Mouse (Mus musculus) liver, adult 2 months (tissue): ENCODE data around the gene Swi5.

Experiments used
- CTCF ChIP-seq: fragments of 200-500 bp; IDR thresholded peaks from 2 replicates; pipeline ENCODE4 v1.5.1; 2011; ENCODE audit warnings: low read depth, low read length, control low read depth
- POLR2A ChIP-seq: fragments of 200-500 bp; IDR thresholded peaks from 2 replicates; pipeline ENCODE4 v1.6.1; 2011; ENCODE audit warnings: low read length, control low read depth; ENCODE audit not compliant: insufficient read depth; ENCODE audit errors: extremely low read depth

DNA sequence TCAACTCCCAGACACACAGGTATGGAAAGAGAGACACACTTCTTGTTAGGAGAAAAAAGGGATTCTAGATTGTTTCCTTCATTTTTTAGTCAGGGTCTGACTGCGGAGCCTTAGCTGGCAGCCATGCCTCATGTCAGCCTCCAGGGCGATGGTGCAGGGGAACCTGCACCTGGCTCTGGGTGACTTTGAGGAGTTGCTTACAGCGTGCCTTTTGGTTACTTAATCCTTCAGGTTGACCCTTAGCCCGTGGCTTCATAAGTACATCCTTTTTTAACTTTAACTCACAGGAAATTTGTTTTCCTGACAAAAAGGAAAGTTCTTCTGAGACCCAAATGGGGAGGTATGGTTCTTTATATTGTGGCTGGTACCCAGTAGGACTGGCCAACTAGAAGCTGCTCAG lies 44.9 kb downstream of the Swi5 start:
- TF ChIP-seq POLR2A (no peak), CTCF (no peak)
